Comparison of ENCODE assay signal across 23 mouse cellular contexts in genomic region chr10:10787906-10788416, GRCm38 (mm10).
DNase-seq lines count a peak whose midpoint lies in the region; ATAC-seq and TF ChIP-seq lines count a peak whose summit lies in the region.
"Had no signal": no experiment of that assay in that cellular context is flagged by ENCODE, and none has a peak within 500 bp of the region (broad histone marks: within the 10 kb centered on the region; RNA-seq: fewer than 3 reads in every experiment).

No protein-coding gene starts in this region.

- H3K4me3 ChIP-seq in kidney, postnatal 0 days (replicated peaks; ENCODE audit: low read depth, low read length) = no peak overlapping the region
- no peak overlapping the region for H3K4me3 ChIP-seq in lung, embryonic 14.5 days (ENCODE audit: low read depth, low read length)
- H3K4me3 ChIP-seq in limb, embryonic 14.5 days (replicated peaks; ENCODE audit: low read length) = no peak overlapping the region
- H3K4me3 ChIP-seq: embryonic facial prominence, embryonic 10.5 days; embryonic facial prominence, embryonic 12.5 days; forebrain, embryonic 13.5 days; forebrain, embryonic 15.5 days had no signal

- 61% methylated on average over 6 of the region's 6 CpGs for WGBS in kidney, postnatal 0 days
- WGBS in lung, embryonic 14.5 days = 47% methylated on average over 5 of the region's 6 CpGs
- WGBS in limb, embryonic 14.5 days = 63% methylated on average over 6 of the region's 6 CpGs

- H3K36me3 ChIP-seq in kidney, postnatal 0 days (ENCODE audit: insufficient read depth, low read length) = no peaks in the 10 kb centered on the region
- H3K36me3 ChIP-seq in lung, embryonic 14.5 days (ENCODE audit: insufficient read depth) = no peaks in the 10 kb centered on the region
- no peaks in the 10 kb centered on the region for H3K36me3 ChIP-seq in limb, embryonic 14.5 days (ENCODE audit: control insufficient read depth, insufficient read depth, low read length)
- H3K36me3 ChIP-seq: embryonic facial prominence, embryonic 10.5 days; embryonic facial prominence, embryonic 12.5 days; forebrain, embryonic 15.5 days; G1E had no signal

- TF ChIP-seq POLR2A in limb, embryonic 14.5 days (IDR thresholded peaks at IDR 0.05; ENCODE audit: borderline replicate concordance, extremely low read depth, insufficient read depth, insufficient read length) = no peak

- H3K9ac ChIP-seq in kidney, postnatal 0 days (ENCODE audit: low read depth, low read length) = no peak overlapping the region
- no peak overlapping the region for H3K9ac ChIP-seq in lung, embryonic 14.5 days
- H3K9ac ChIP-seq in limb, embryonic 14.5 days (ENCODE audit: low read depth, low read length, severe bottlenecking) = no peak overlapping the region
- H3K9ac ChIP-seq: embryonic facial prominence, embryonic 12.5 days; forebrain, embryonic 13.5 days; forebrain, embryonic 15.5 days had no signal

- H3K4me2 ChIP-seq in kidney, postnatal 0 days (ENCODE audit: low read length) = no peak overlapping the region
- no peak overlapping the region for H3K4me2 ChIP-seq in lung, embryonic 14.5 days
- H3K4me2 ChIP-seq in limb, embryonic 14.5 days (replicated peaks; ENCODE audit: low read depth, low read length, severe bottlenecking) = no peak overlapping the region
- H3K4me2 ChIP-seq: embryonic facial prominence, embryonic 12.5 days; forebrain, embryonic 13.5 days; forebrain, embryonic 15.5 days had no signal

- H3K27me3 ChIP-seq in kidney, postnatal 0 days (ENCODE audit: insufficient read depth, low read length) = no peaks in the 10 kb centered on the region
- no peaks in the 10 kb centered on the region for H3K27me3 ChIP-seq in lung, embryonic 14.5 days (ENCODE audit: insufficient read depth, low read length)
- no peaks in the 10 kb centered on the region for H3K27me3 ChIP-seq in limb, embryonic 14.5 days (ENCODE audit: control insufficient read depth, insufficient read depth, low read length)
- H3K27me3 ChIP-seq: CH12.LX; embryonic facial prominence, embryonic 12.5 days; forebrain, embryonic 13.5 days; forebrain, embryonic 15.5 days; Patski had no signal

- H3K27ac ChIP-seq in kidney, postnatal 0 days = no peak overlapping the region
- no peak overlapping the region for H3K27ac ChIP-seq in lung, embryonic 14.5 days (ENCODE audit: low read depth)
- H3K27ac ChIP-seq in limb, embryonic 14.5 days (replicated peaks; ENCODE audit: low read depth, low read length) = no peak overlapping the region
- H3K27ac ChIP-seq: embryonic facial prominence, embryonic 10.5 days; embryonic facial prominence, embryonic 12.5 days; forebrain, embryonic 13.5 days; forebrain, embryonic 15.5 days had no signal

- no peak for ATAC-seq in kidney, postnatal 0 days (replicated peaks; ENCODE audit: low FRiP score, low read depth)
- no peak; the same call in 1 of the 2 replicates for ATAC-seq in lung, embryonic 14.5 days (ENCODE audit: insufficient read depth)
- peak; percentile 72 for ATAC-seq in limb, embryonic 14.5 days (ENCODE audit: low FRiP score, low read depth)
- ATAC-seq: activated CD4-positive, CD25-positive, alpha-beta regulatory T cell, adult 4 months; CD4-positive, CD25-positive, alpha-beta regulatory T cell, adult 4 months; forebrain, embryonic 13.5 days; forebrain, embryonic 15.5 days; Patski had no signal

- no peak for TF ChIP-seq CTCF in kidney, postnatal 0 days (IDR thresholded peaks at IDR 0.05; ENCODE audit: low read depth)
- no peak for TF ChIP-seq CTCF in lung, embryonic 14.5 days (IDR thresholded peaks at IDR 0.05; ENCODE audit: low read depth)

- peak; percentile 60 for DNase-seq in kidney, postnatal 0 days (ENCODE audit: low spot score)
- DNase-seq in kidney, adult 11 months = no peak
- peak; percentile 70 for DNase-seq in lung, embryonic 14.5 days
- no peak for DNase-seq in lung, postnatal 14 days
- DNase-seq in limb, embryonic 14.5 days (ENCODE audit: low spot score) = peak; percentile 28
- DNase-seq: adrenal gland, adult 8-10 months; adrenal gland, postnatal 14 days; adrenal gland, postnatal 36 days; B cell, adult 2 months; cerebellum, adult 11-12 months; cerebellum, adult 2 months; cerebellum, adult 9-10 months; cerebellum, postnatal 10 days; cerebellum, postnatal 25 days had no signal

- no peaks in the 10 kb centered on the region for H3K9me3 ChIP-seq in kidney, postnatal 0 days (replicated peaks; ENCODE audit: low read length)
- H3K9me3 ChIP-seq in lung, embryonic 14.5 days (ENCODE audit: low read depth, low read length) = no peaks in the 10 kb centered on the region
- no peaks in the 10 kb centered on the region for H3K9me3 ChIP-seq in limb, embryonic 14.5 days (ENCODE audit: control insufficient read depth, low read length)
- H3K9me3 ChIP-seq: embryonic facial prominence, embryonic 10.5 days; embryonic facial prominence, embryonic 12.5 days; forebrain, embryonic 13.5 days; forebrain, embryonic 15.5 days; G1E had no signal

- no peaks in the 10 kb centered on the region for H3K4me1 ChIP-seq in kidney, postnatal 0 days (replicated peaks; ENCODE audit: insufficient read depth, low read length)
- H3K4me1 ChIP-seq in lung, embryonic 14.5 days (ENCODE audit: insufficient read depth) = no peaks in the 10 kb centered on the region
- H3K4me1 ChIP-seq in limb, embryonic 14.5 days (ENCODE audit: control insufficient read depth, insufficient read depth, low read length) = peaks cover 7% of the 10 kb centered on the region
- H3K4me1 ChIP-seq: embryonic facial prominence, embryonic 10.5 days; embryonic facial prominence, embryonic 12.5 days; forebrain, embryonic 13.5 days; forebrain, embryonic 15.5 days had no signal

Comparison
In these comparisons a context has a peak if more than half of its experiments do, and no peak if none do; other contexts are left out.
1. DNase-seq: peak in kidney, postnatal 0 days (single experiment), lung, embryonic 14.5 days (single experiment) and limb, embryonic 14.5 days (single experiment); none in kidney, adult 11 months (single experiment) and lung, postnatal 14 days (single experiment).